Mouse (Mus musculus): ENCODE measurements around the gene Rassf2. TPM values are rescaled to one million over a fixed set of nuclear protein-coding genes. Genes with fewer than 3 reads are reported as not detected.

Rassf2 gene
- polyA plus RNA-seq, 1 experiment from 2014 or later = 15.8 TPM

DNA sequence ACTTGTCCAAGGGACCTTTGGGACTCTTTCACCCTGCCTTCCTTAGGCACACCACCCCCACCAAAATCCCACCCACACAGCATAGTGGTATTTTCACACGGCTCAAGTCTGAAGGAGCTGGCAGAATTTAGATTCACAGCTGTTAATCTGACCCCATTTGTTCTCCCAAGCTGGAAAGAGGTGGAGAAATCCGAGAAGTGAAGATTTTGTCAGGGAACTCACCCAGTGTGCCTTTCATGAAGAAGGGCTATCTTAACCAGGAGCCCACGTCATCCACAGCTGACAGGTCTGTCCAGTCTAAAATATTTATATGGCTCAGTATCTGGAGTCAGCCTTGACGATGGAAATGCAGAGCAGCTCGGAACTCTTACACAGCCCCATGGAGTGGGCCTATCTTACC is 6.3 kb upstream of the Rassf2 start:
- H3K4me3 ChIP-seq (ENCODE audit: low read depth, low read length) = no peak overlapping the region
- no peaks in the 10 kb centered on the region for H3K36me3 ChIP-seq (ENCODE audit: insufficient read depth)
- H3K4me1 ChIP-seq (ENCODE audit: insufficient read depth) = no peaks in the 10 kb centered on the region
- TF ChIP-seq CTCF (IDR thresholded peaks at IDR 0.05; ENCODE audit: low read depth) = no peak
- 0 out of 2 replicates have a peak, but pooled peaks cover under 1% of the 10 kb centered on the region for H3K27me3 ChIP-seq (ENCODE audit: insufficient read depth, low read length)
- WGBS = 59% methylated on average over 5 of the region's 5 CpGs
- ATAC-seq (ENCODE audit: insufficient read depth) (no peak), DNase-seq (no peak)
- H3K9ac ChIP-seq = no peak overlapping the region
- H3K27ac ChIP-seq (ENCODE audit: low read depth) = no peak overlapping the region
- H3K9me3 ChIP-seq (ENCODE audit: low read depth, low read length) = no peaks in the 10 kb centered on the region
- no peak overlapping the region for H3K4me2 ChIP-seq

DNA sequence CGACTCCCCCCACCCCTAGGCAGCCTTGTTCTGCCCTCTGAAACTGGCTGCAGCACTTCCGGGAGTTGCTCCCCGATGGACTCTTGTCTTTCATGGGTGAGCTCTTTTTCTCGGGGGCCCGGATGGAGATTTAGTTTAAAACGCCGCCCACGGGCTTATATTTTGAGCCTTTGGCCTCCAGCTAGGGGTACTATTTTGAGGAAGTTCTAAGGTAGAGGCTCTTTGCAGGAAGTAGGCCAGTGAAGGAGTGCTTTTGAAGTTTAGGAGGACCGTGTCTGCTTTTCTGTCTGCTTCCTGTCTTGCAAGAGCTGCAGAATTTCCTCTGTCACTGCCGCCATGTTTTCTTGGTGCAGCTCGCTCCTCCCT is 5.4 kb upstream of the Rassf2 start:
- H3K9me3 ChIP-seq (ENCODE audit: low read depth, low read length) = no peaks in the 10 kb centered on the region
- no peaks in the 10 kb centered on the region for H3K36me3 ChIP-seq (ENCODE audit: insufficient read depth)
- no peak overlapping the region for H3K4me2 ChIP-seq
- ATAC-seq (ENCODE audit: insufficient read depth) (no peak), DNase-seq (no peak)
- H3K27me3 ChIP-seq (ENCODE audit: insufficient read depth, low read length) = 0 out of 2 replicates have a peak, but pooled peaks cover 3% of the 10 kb centered on the region
- H3K4me3 ChIP-seq (ENCODE audit: low read depth, low read length) = no peak overlapping the region
- no peak overlapping the region for H3K27ac ChIP-seq (ENCODE audit: low read depth)
- TF ChIP-seq CTCF (IDR thresholded peaks at IDR 0.05; ENCODE audit: low read depth) = no peak
- H3K4me1 ChIP-seq (ENCODE audit: insufficient read depth) = peaks cover 6% of the 10 kb centered on the region; the same call in 1 of the 2 replicates
- 65% methylated on average over 11 of the region's 11 CpGs for WGBS
- no peak overlapping the region for H3K9ac ChIP-seq

DNA sequence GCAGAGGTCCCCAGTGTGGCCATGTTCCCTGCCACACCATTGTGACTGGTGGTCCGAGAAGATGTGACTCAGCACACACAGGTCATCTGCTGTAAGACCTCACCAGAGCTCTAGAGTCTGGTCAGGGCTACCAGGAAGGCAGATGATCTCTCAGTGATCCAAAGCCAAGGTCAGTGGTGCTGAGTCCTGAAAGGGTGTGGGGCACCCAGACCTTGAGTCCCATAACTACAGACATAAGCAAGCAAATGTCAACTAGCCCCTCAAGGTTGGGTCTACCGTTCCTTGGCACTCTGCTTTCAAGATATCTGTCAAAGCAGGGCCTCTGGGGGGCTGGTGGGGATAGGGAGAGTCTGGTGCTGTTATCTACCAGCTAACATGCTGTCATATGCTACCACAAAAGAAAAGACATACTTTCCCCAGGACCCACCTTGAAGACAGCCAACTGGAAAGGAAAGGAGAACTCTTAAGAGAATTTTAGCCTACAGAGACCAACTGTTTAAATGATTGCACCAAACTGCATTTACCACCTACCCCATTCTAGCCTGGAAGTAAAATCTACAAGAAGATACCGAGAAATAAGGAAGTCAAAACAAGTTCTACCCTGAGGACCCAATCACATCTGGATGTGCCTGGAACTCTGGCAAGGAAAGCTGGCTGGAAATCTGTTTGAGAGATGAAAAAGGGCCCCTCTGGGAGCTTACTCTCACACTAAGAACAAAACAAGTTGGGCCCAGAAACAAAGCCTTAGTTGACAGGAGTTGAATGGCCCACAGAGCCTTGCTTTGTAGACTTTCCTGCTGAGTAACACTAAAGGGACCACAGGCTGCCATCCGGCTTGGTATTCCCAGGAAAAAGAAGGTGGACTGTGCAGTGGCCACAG is 4.8 kb upstream of the Rassf2 start:
- no peak overlapping the region for H3K27ac ChIP-seq (ENCODE audit: low read depth)
- DNase-seq (no peak), ATAC-seq (ENCODE audit: insufficient read depth) (no peak)
- H3K36me3 ChIP-seq (ENCODE audit: insufficient read depth) = no peaks in the 10 kb centered on the region
- 64% methylated on average over 4 of the region's 4 CpGs for WGBS
- 0 out of 2 replicates have a peak, but pooled peaks cover 3% of the 10 kb centered on the region for H3K27me3 ChIP-seq (ENCODE audit: insufficient read depth, low read length)
- no peak overlapping the region for H3K4me3 ChIP-seq (ENCODE audit: low read depth, low read length)
- TF ChIP-seq CTCF (IDR thresholded peaks at IDR 0.05; ENCODE audit: low read depth) = no peak
- no peaks in the 10 kb centered on the region for H3K9me3 ChIP-seq (ENCODE audit: low read depth, low read length)
- no peak overlapping the region for H3K9ac ChIP-seq
- H3K4me1 ChIP-seq (ENCODE audit: insufficient read depth) = peaks cover 8% of the 10 kb centered on the region; the same call in 1 of the 2 replicates
- H3K4me2 ChIP-seq = no peak overlapping the region

DNA sequence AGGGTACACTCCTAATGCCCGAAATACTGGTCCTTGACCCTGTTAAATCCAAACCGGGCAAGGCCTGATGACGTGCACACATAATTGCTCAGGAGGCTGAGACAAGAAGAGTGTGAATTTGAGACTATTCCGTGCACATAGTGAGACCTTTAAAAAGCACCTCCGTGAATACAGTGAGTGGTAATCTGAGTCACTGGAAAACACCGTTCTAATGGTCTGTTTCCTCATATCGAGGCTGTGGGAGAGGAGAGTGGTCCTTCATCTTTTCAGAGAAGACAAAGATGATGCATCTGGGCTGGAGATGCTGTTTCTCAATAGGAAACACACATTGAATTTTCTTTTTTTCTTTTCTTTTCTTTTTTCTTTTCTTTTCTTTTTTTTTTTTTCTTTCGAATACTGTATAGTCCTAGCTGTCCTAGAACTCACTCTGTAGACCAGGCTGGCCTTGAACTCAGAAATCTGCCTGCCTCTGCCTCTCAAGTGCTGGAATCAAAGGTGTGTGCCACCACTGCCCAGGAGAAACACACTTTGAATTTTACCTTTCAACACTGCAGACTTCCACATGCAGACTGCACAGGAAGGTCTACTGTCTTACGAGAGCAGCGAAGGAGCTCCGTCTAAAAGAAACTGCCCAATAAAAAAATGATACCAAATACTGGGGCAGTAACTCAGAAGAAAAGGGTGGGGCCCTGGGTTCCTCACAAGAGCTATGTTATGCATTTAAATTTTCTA is 1.5 kb upstream of the Rassf2 start:
- 71% methylated on average over 11 of the region's 11 CpGs for WGBS
- peaks cover 8% of the 10 kb centered on the region; the same call in 1 of the 2 replicates for H3K4me1 ChIP-seq (ENCODE audit: insufficient read depth)
- no peaks in the 10 kb centered on the region for H3K9me3 ChIP-seq (ENCODE audit: low read depth, low read length)
- H3K9ac ChIP-seq = no peak overlapping the region
- no peak overlapping the region for H3K4me3 ChIP-seq (ENCODE audit: low read depth, low read length)
- no peak for TF ChIP-seq CTCF (IDR thresholded peaks at IDR 0.05; ENCODE audit: low read depth)
- no peaks in the 10 kb centered on the region for H3K36me3 ChIP-seq (ENCODE audit: insufficient read depth)
- no peak for DNase-seq
- no peak for ATAC-seq (ENCODE audit: insufficient read depth)
- peaks cover 18% of the 10 kb centered on the region for H3K27me3 ChIP-seq (ENCODE audit: insufficient read depth, low read length)
- H3K27ac ChIP-seq (ENCODE audit: low read depth) = no peak overlapping the region
- no peak overlapping the region; the same call in 1 of the 2 replicates for H3K4me2 ChIP-seq

- Histone ChIP-seq H3K36me3 (ENCODE audit: insufficient read depth) (no peaks in the 10 kb centered on the region), H3K27me3 (ENCODE audit: insufficient read depth, low read length) (peaks cover 18% of the 10 kb centered on the region), H3K4me1 (ENCODE audit: insufficient read depth) (peaks cover 8% of the 10 kb centered on the region; the same call in 1 of the 2 replicates), H3K9ac (peak overlapping the region; percentile 62), H3K27ac (ENCODE audit: low read depth) (peak overlapping the region; percentile 61), H3K9me3 (ENCODE audit: low read depth, low read length) (no peaks in the 10 kb centered on the region), H3K4me3 (ENCODE audit: low read depth, low read length) (peak overlapping the region; percentile 55), H3K4me2 (peak overlapping the region; percentile 91)
- WGBS = 16% methylated on average over 23 of the region's 23 CpGs
- peak; percentile 71 for DNase-seq
- no peak for TF ChIP-seq CTCF (IDR thresholded peaks at IDR 0.05; ENCODE audit: low read depth)
- peak; percentile 19 for ATAC-seq (ENCODE audit: insufficient read depth)
Observed at GRCm38 (mm10) chr2:132030418-132031363, 633 bp upstream of the Rassf2 start.

DNA sequence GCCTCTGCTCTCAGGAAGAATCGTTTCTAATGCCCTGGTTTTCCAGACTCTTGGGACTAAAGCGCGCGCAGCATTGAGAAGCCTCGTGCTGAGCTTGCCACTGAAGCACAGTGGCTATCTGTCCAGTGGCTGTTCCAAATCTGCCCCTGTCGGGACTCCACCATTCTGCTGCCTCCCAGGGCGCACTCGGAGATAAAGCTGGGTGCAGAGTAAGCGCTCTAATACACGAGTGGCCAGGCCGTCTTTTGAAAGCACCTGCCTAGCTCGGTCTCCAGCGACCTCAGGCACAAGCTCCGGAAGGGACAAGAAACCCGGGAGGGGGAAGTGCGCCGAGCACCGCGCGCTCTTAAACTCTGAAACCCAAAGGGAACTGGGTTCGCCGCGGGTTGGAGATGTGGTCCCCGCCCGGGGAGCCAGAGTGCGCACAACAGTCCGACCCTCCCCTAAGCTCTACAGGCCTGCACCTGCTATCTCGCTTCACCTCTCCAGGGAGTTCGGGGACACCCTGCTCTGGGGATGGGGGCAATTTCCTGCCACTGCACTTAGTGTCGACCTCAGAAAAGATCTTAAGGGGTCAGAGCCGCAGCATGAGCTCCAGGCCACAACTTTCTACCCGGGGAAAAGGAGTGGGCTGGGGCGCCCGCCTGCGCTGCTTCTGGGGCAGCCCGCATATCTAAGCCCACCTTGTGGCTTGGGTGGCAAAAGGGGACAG is 1.0 kb downstream of the Rassf2 start:
- Histone ChIP-seq H3K9me3 (ENCODE audit: low read depth, low read length) (no peaks in the 10 kb centered on the region), H3K27ac (ENCODE audit: low read depth) (peak overlapping the region; percentile 67), H3K4me1 (ENCODE audit: insufficient read depth) (peaks cover 8% of the 10 kb centered on the region; the same call in 1 of the 2 replicates), H3K9ac (peak overlapping the region; percentile 62), H3K36me3 (ENCODE audit: insufficient read depth) (no peaks in the 10 kb centered on the region), H3K4me2 (peak overlapping the region; percentile 91), H3K27me3 (ENCODE audit: insufficient read depth, low read length) (peaks cover 18% of the 10 kb centered on the region), H3K4me3 (ENCODE audit: low read depth, low read length) (peak overlapping the region; percentile 55)
- ATAC-seq (ENCODE audit: insufficient read depth) = peak; percentile 42
- under 1% methylated on average over 36 of the region's 36 CpGs for WGBS
- DNase-seq = peak; percentile 40
- TF ChIP-seq CTCF (IDR thresholded peaks at IDR 0.05; ENCODE audit: low read depth) = no peak

Data from lung, embryonic 14.5 days (tissue).